20 mouse cellular contexts compared by ENCODE assay signal in genomic region chr1:87614576-87615295, GRCm38 (mm10). TPM values are rescaled to one million over a fixed set of nuclear protein-coding genes. Genes with fewer than 3 reads are reported as not detected.
DNase-seq lines count a peak whose midpoint lies in the region; ATAC-seq and TF ChIP-seq lines count a peak whose summit lies in the region.
"Had no signal": no experiment of that assay in that cellular context is flagged by ENCODE, and none has a peak within 500 bp of the region (broad histone marks: within the 10 kb centered on the region; RNA-seq: fewer than 3 reads in every experiment).

No protein-coding gene starts in this region.

- ATAC-seq in midbrain, postnatal 0 days (ENCODE audit: low FRiP score) = no peak
- ATAC-seq: forebrain, postnatal 0 days; hindbrain, embryonic 16.5 days; Patski had no signal

- H3K4me1 ChIP-seq in midbrain, postnatal 0 days (ENCODE audit: insufficient read depth, low read length) = no peaks in the 10 kb centered on the region
- H3K4me1 ChIP-seq in midbrain, embryonic 10.5 days = no peaks in the 10 kb centered on the region
- H3K4me1 ChIP-seq: embryonic facial prominence, embryonic 12.5 days; forebrain, embryonic 12.5 days; heart, embryonic 13.5 days had no signal

- no peak overlapping the region for H3K4me3 ChIP-seq in gastrocnemius, adult 2 months
- H3K4me3 ChIP-seq in midbrain, postnatal 0 days (ENCODE audit: low read depth, low read length) = no peak overlapping the region
- no peak overlapping the region for H3K4me3 ChIP-seq in midbrain, embryonic 10.5 days
- H3K4me3 ChIP-seq: embryonic facial prominence, embryonic 12.5 days; forebrain, embryonic 12.5 days; heart, embryonic 13.5 days had no signal

- 90% methylated on average over 2 of the region's 2 CpGs for WGBS in midbrain, postnatal 0 days
- 95% methylated on average over 2 of the region's 2 CpGs for WGBS in midbrain, embryonic 10.5 days

- no peaks in the 10 kb centered on the region for H3K36me3 ChIP-seq in midbrain, postnatal 0 days (ENCODE audit: insufficient read depth, low read length)
- no peaks in the 10 kb centered on the region for H3K36me3 ChIP-seq in midbrain, embryonic 10.5 days
- H3K36me3 ChIP-seq: embryonic facial prominence, embryonic 12.5 days; forebrain, embryonic 12.5 days; heart, embryonic 13.5 days had no signal

- no peaks in the 10 kb centered on the region for H3K27me3 ChIP-seq in midbrain, postnatal 0 days (ENCODE audit: insufficient read depth, low read length)
- no peaks in the 10 kb centered on the region for H3K27me3 ChIP-seq in midbrain, embryonic 10.5 days (ENCODE audit: low read depth, poor library complexity, severe bottlenecking)
- H3K27me3 ChIP-seq: CH12.LX; embryonic facial prominence, embryonic 12.5 days; forebrain, embryonic 12.5 days; heart, embryonic 13.5 days; Patski had no signal

- intact Hi-C loops in gastrocnemius, adult 2 months (cut with DNase I) = loop anchor here (5.0 kb wide), 1 partner anchor 162 kb away; no protein-coding TSS in a partner anchor

- H3K27ac ChIP-seq in gastrocnemius, adult 2 months = peak overlapping the region; percentile 75
- H3K27ac ChIP-seq in midbrain, postnatal 0 days (ENCODE audit: low read depth, low read length) = no peak overlapping the region
- H3K27ac ChIP-seq in midbrain, embryonic 10.5 days (replicated peaks) = no peak overlapping the region
- H3K27ac ChIP-seq: embryonic facial prominence, embryonic 12.5 days; forebrain, embryonic 12.5 days; heart, embryonic 13.5 days had no signal

- no peak overlapping the region for H3K4me2 ChIP-seq in midbrain, postnatal 0 days (ENCODE audit: low read depth, low read length, poor library complexity, severe bottlenecking)
- H3K4me2 ChIP-seq: embryonic facial prominence, embryonic 12.5 days; forebrain, embryonic 12.5 days; heart, embryonic 13.5 days had no signal

- no peak overlapping the region for H3K9ac ChIP-seq in midbrain, postnatal 0 days (replicated peaks; ENCODE audit: low read length, poor library complexity, severe bottlenecking)
- H3K9ac ChIP-seq: embryonic facial prominence, embryonic 12.5 days; forebrain, embryonic 12.5 days; forebrain, postnatal 0 days; heart, embryonic 13.5 days had no signal

- no peaks in the 10 kb centered on the region for H3K9me3 ChIP-seq in midbrain, postnatal 0 days (ENCODE audit: low read length)
- H3K9me3 ChIP-seq in midbrain, embryonic 10.5 days (replicated peaks) = no peaks in the 10 kb centered on the region
- H3K9me3 ChIP-seq: embryonic facial prominence, embryonic 12.5 days; forebrain, embryonic 12.5 days; heart, embryonic 13.5 days had no signal

- no peak for TF ChIP-seq CTCF in gastrocnemius, adult 2 months (IDR thresholded peaks at IDR 0.05)
- no peak for TF ChIP-seq CTCF in midbrain, postnatal 0 days (IDR thresholded peaks at IDR 0.05)

- peak; percentile 62 for DNase-seq in gastrocnemius, adult 2 months
- no peak for DNase-seq in gastrocnemius, postnatal 4 days (ENCODE audit: low spot score in 2 of 2)
- peak; percentile 48 for DNase-seq in midbrain, postnatal 0 days (ENCODE audit: low spot score)
- DNase-seq in midbrain, embryonic 10.5 days (ENCODE audit: low spot score) = no peak
- peak; percentile 41 for DNase-seq in gastrocnemius, postnatal 25 days
- DNase-seq in testis, postnatal 14 days (ENCODE audit: low spot score) = peak; percentile 25
- no peak for DNase-seq in T-cell, adult 2 months (ENCODE audit: low spot score)
- DNase-seq: adrenal gland, adult 2 months; adrenal gland, postnatal 25 days; cerebellum, adult 2 months; forebrain, postnatal 0 days; heart, adult 11 months; heart, postnatal 36 days had no signal

RNA-seq across cellular contexts. Expression of gene Inpp5d, which starts 5.4 kb away (rescaled TPM):
- total RNA-seq in gastrocnemius, adult 2 months (2021) = 1 to 10 TPM; 3.8 to 4.2 TPM
- 10 to 100 TPM; 13.3 to 19.3 TPM for total RNA-seq in gastrocnemius, postnatal 4 days (2021)
- 6.4 and 9.8 TPM in 2 replicates for total RNA-seq in midbrain, postnatal 0 days (2014; rRNA removed)
- 2.6 and 3.1 TPM in 2 replicates for polyA plus RNA-seq in midbrain, postnatal 0 days (2015; fragmentation: Nextera tagmentation; extraction: Ambion mirVana)
- 3.3 and 3.6 TPM in 2 replicates for polyA plus RNA-seq in midbrain, embryonic 10.5 days (2016; fragmentation: Nextera tagmentation; extraction: Ambion mirVana)
- total RNA-seq in gastrocnemius, postnatal 25 days (2021) = 1 to 10 TPM; 1.9 to 5.3 TPM

RNA-seq across cellular contexts. Expression of gene Ngef, which starts 41.1 kb away (rescaled TPM):
- total RNA-seq in gastrocnemius, adult 2 months (2021) = under 1 TPM; 0.08 to 0.17 TPM
- 1 to 10 TPM in 1 of 2 experiments, under 1 TPM in 1; 0.75 to 1.2 TPM for total RNA-seq in gastrocnemius, postnatal 4 days (2021)
- 51.4 and 55.4 TPM in 2 replicates for total RNA-seq in midbrain, postnatal 0 days (2014; rRNA removed)
- polyA plus RNA-seq in midbrain, postnatal 0 days (2015; fragmentation: Nextera tagmentation; extraction: Ambion mirVana) = 43.9 and 45.7 TPM in 2 replicates
- polyA plus RNA-seq in midbrain, embryonic 10.5 days (2016; fragmentation: Nextera tagmentation; extraction: Ambion mirVana) = 5.2 and 7.4 TPM in 2 replicates
- under 1 TPM; 0.28 to 0.35 TPM for total RNA-seq in gastrocnemius, postnatal 25 days (2021)
- total RNA-seq: CH12.LX; common myeloid progenitor, adult 5-6 weeks had no signal

Comparison
In these comparisons a context has a peak if more than half of its experiments do, and no peak if none do; other contexts are left out.
1. DNase-seq: peak in gastrocnemius, adult 2 months (single experiment), midbrain, postnatal 0 days (single experiment), gastrocnemius, postnatal 25 days (single experiment) and testis, postnatal 14 days (single experiment); none in gastrocnemius, postnatal 4 days (0 of 2), midbrain, embryonic 10.5 days (single experiment) and T-cell, adult 2 months (single experiment).
2. RNA of gene Ngef, which starts 41.1 kb away (total RNA-seq): 51.4 to 55.4 TPM in midbrain, postnatal 0 days; 0.75 to 1.2 TPM in gastrocnemius, postnatal 4 days, 0.28 to 0.35 TPM in gastrocnemius, postnatal 25 days and 0.08 to 0.17 TPM in gastrocnemius, adult 2 months; every median in the first group is over 10 times any median in the second.